Mouse (Mus musculus): ENCODE measurements around the gene Dhx8.

The Dhx8 gene

DNA sequence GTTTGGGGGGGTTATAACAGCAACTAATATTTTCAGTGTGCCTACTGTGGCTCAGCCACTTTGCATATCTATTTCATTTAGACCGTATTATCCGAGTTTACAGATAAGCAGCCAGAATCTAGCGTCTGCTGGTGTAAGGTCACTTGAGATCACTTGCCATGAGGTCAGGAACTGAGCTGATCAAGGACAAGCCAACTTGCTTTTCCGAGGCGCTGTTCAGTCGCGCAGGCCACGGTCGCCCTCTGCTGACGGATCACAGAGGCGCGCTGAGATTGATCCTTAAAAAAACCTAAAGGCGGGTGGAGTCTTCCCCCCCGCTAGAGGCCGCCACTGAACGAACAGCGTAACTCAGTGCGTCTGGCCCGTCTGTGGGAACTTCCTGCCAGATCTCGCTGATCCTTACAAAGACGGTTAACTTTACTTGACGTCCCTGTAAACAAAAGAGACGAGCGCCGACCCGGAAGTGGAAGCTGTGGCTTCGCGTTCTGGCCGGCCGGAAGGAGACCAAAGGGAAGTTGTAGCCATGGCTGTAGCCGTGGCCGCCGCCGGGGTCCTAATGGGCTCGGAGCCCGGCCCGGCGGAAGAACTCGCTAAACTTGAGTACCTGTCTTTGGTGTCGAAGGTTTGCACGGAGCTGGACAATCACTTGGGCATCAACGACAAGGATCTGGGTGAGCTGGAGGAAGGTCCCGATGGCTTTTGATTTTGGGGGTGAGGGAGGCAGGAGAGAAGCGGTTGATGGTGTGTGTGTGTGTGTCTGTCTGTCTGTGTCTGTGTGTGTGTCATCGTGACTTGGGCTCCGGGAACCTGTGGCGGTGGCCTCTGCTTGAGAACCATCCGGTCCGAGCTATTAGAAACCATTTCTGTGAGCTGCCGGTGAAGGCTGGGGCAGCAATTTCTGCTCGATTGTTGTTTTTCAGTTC lies at the start of gene Dhx8:
Gene Dhx8 (plus strand): TSS at position 402 of the 923 bp plus-strand sequence.
- peak; percentile 99 for DNase-seq (ENCODE audit: low read depth, low spot score)

DNA sequence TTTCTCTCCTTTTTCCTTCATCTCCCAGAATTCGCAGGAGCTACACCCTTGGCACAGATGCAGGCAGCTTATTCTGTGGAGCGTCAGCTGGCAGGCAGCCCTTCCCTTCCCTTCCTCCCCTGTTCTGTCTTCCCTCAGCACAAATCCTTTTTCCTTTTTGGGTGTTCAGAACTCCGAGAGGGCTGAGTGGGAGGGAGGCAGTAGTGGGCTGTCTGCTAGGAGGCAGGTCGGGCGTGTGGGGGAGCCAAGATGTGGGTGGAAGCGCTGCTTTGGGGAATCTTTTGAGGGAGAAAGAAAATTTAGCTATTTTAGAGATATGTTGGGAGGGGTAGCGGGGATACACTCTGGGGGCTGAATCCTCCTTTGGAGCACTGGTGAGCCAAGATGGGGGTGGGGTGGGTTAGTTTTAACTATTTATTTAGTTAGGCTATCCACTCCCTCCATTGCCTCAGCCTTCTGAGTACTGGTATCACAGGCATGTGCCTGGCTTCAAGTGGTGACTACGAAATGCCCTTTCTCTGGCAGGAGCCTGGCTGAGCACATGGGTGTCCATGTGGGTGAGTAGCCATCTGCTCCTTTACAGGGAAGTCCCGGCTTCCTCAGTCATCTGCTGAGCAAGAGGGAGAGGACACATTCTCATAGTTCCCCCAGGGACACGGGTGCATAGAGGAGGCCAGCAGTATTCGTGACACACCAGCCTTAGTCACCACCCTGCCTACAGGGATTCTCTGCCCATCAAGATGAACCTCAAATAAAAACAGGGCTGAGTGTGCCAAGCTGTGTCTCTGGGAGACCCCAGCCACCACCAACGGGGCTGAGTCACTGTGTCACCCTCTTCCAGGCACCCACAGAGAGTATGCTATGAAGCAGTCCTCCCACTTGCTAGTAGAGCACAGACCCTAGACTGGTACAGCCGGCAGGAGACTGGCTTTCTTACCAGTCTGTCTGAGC lies 45.1 kb upstream of the Dhx8 start:
- DNase-seq (ENCODE audit: low read depth, low spot score), result no peak

DNA sequence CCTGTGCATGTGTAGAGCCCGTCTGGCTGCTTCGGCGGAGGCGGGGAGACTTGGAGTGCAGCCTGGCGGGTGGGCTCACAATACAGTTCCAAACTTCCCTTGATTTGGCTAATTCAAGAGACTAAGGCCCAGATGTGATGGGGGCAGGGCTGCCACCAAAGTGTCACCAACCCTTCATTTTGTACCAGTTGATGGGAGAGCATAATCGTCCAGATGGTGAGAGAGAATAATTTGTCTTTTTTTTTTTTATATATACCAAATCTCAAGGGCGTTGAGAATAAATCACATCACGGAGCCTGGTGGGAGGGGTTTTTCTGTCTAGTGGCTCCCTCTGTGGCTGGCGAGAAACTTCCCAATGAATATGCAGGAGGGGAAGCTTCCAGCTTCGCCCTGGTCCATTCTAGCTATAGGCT lies 43.0 kb upstream of the Dhx8 start:
- no peak for DNase-seq (ENCODE audit: low read depth, low spot score)

DNA sequence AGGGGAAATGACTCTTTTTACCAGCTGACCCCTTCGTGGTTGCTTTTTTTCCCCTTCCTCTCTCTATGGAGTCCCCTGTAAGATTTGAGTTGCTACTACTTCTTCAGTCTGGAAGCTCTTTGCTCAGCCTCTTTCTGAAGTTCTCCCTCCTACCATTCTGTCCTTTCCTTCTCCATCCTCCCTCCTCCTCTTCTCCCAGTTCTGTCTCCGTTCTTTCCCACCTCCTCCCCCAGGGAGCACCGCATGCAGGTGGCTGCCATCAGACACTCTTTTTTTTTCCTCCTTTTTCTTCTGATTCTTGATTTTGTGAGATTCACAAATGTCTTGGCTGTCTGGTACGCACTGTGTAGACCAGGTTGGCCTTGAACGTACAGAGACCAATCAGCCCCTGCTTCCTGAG lies 42.4 kb upstream of the Dhx8 start:
- no peak for DNase-seq (ENCODE audit: low read depth, low spot score)

DNA sequence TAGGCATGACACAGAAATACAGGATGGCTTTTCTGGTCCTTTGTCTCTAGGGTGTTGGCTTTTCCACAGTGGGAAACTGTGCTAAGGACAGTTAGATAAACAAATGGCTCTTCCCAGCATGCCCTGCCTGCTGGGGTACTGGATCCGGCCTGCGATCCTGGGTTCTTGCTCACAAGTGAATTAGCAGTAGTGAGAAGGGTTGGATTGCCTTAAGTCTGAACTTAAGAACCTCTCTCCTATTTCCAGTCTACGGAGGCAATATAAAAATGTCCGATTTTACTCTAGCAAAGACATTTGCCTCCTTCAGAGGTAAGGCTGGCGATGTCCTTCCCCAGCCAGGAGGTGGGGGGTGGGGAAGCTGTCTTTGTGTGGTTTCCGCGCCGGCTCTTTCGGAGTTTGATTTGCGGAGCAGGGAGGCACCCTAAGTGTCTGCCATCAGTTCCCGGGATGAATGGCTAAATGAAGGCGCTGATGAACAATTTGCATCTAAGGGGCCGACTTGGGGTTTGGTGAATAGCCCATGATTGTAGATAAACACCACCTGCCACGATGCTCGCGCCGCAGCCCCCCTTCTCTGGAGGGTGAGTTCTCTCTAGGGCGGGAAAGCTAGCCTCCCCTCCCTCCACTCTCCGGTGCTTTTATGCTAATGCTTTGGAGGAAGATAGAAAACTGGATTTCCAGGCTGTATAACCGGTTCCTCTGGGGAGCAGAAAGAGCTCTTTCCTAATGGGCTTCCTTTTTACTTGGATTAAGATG lies 36.6 kb upstream of the Dhx8 start:
- DNase-seq (ENCODE audit: low read depth, low spot score), result peak; percentile 49

DNA sequence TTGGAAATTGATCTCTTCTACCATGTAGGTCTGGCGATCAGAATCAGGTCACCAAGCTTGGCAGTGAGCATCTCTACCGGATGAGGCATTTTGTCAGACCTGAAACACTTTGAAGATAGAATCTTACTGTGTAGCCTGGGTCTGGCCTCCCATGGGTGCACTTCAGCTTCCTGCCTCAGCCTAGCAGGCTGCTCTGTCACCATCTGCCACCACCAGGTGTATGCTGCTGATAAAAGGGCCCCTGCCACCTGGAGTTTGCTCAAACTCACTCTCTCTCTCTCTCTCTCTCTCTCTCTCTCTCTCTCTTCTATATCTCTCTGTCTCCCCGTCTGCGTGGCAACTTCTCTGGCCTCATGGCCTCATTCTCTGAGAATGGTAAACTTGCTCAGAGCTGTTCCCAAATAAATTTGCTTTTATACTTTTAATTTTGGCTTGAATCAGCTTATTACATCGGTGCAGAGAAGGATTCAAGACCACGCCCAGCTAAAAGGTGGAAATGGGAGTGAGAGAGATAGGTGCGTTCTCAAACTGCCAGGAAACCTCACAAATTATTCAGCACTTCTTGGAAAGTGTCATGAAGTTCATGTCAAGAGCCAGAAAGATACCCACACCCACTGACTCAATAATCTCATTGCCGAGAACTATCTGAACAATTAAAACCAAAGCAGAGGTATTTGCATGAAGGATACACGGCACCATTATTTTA lies 35.4 kb upstream of the Dhx8 start:
- no peak for DNase-seq (ENCODE audit: low read depth, low spot score)

DNA sequence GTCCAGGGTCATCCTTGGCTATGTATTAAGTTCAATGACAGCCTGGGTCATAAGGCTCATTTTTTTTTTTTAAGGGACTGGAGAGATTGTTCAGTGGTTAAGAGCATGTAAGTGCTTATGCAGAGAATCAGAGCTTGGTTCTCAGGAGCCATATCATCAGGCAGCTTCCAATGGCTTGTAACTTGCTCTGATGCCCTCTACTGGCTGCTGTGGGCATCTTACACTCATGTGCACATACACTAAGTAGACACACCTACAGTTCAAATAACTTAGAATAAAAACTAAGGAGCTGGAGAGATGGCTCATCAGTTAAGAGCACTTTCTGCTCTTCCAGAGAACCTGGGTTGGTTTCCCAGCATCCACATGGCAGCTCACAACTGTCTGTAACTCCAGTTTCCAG lies 34.6 kb upstream of the Dhx8 start:
- DNase-seq (ENCODE audit: low read depth, low spot score), result no peak

DNA sequence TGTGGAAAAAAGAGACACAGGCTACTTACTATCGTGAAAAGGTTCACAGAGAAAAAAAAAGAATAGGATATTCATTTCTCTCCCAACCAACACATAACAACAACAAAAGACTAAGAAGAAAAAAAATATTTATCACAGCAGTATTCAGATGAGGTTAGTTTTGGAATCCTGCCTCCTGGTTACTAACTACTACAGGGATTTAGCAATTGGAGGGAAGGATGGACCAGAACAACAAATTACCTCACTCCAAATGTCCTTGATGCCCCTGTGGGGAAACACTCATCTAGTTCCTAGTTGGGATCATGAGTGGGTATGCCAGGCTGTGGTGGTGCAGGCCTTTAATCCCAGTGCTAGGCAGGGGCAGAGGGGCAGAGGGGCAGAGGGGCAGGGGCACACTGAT lies 33.2 kb upstream of the Dhx8 start:
- no peak for DNase-seq (ENCODE audit: low read depth, low spot score)

DNA sequence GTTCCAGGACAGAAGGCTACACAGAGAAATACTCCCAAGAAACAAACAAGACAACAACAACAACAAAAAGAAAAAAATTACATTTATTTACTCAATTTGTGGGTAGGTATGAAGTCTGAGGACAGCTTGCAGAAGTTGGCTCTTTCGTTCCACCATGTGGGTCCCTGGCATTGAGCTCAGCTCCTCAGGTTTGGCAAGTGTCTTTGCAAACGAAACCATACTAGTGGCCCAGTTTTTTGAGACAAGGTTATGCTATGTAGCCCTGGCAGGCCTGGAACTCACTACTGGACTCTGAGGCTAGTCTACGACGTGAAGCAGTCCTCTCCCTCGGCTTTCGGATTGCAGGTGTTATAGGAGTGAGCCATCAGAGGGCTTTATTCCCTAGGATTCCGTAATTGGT lies 32.7 kb upstream of the Dhx8 start:
- DNase-seq (ENCODE audit: low read depth, low spot score), result no peak

DNA sequence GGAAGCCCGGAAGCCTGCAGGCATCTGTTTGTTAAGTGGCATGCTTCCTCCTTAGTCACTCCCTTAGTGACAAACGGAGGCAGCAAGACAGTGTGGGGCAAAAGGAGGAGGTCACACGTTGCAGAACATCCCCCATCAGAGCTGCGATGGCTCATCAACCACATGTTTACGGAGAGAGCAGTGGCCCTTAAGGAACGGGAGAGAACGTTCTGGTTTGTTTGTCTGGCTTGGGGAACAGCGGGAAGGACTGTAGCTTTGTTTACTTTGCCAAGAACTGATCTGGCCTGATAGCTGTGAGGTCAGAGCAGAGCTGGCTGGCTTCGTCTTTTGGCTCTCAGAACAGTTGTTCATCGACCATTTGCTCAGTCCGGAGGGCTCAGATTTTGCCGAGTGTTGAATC lies 32.3 kb upstream of the Dhx8 start:
- no peak for DNase-seq (ENCODE audit: low read depth, low spot score)

DNA sequence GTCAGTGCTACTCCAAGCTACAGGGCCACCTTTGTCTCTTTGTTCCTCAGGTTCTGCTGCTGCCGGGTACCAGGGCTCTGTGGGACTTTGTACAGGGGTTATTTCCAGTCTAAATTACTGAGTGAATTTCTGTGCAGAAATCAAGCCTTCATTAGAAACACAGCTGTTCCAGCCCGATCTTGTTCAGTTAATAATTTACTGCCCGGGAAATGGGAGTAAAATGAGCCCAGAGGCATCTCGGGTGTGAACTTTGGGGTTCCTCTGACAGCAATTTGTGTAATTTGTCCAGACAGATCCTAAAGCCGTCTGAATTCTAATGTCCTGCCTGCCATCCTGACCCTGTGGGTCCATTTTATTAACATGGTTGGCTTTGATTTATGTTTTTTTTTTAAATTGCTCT lies 28.6 kb upstream of the Dhx8 start:
- DNase-seq (ENCODE audit: low read depth, low spot score), result no peak

DNA sequence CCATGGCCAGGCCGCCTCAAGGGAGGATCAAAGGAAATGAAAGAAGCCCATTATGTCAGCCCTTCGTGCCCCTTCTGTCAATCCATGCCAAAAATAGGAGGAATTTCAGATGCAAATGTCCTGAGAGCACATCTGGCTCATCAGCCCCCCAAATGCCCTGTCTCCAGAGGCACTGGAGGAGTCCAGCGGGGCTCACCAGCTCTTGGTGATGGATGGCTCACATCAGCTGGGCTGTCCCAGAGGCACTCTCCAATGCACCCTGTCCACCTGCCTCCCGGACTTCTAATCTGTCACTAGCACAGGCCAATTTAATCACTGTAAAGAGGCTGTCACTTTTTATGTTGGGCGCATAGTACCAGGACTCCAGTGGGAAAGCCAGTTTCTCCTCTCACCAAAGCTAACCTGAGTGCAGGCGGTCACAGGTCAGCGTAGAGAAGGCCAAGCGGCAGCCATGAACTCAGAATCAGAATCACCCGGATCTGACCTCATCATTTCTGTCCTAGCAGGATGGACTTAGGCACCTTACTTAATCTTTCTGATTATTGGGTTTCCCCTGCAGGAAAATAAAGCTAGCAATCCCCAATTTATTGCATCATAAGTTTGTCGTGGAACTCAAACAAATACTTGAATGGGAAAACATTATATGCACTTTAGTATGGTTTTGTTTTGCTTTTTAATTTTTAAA lies 25.8 kb upstream of the Dhx8 start:
- DNase-seq (ENCODE audit: low read depth, low spot score), result peak; percentile 51

DNA sequence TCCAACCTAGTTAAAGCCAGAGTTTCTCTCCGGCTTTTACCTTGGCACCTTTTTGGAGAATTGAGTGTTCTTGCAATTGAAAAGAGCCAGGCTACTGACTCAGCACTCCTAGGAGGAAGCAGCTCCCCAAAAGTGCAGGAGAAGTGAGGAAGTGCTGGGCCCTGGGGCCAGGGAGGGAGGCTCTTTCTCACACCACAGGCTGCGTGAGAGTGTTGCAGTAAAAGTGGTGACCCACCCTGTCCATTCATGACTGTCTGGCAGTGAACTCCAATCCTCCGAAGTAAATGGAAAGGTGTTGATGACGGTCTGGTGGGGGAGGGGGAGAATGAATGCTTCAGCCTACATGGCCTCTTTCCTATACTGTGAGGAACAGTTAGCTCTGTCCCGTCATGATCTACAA lies 24.2 kb upstream of the Dhx8 start:
- no peak for DNase-seq (ENCODE audit: low read depth, low spot score)

DNA sequence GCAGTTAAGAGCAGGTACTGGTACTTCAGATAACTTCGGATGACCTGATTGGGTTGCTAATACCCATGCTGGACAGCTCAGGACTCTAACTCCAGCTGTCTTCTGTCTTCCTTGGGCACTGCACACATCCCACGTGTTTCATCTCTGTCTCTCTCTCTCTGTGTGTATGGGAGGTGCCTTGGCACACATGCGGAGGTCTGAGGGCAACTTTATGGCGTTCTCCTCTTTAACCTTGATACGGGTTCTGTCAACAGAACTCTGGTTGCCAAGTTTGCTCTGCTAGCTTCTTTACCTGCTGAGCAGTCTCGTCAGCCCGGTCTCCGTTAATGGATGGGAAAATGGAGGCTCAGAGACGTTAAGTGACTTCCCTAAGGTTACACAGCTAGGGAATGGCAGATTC lies 19.9 kb upstream of the Dhx8 start:
- DNase-seq (ENCODE audit: low read depth, low spot score), result no peak

DNA sequence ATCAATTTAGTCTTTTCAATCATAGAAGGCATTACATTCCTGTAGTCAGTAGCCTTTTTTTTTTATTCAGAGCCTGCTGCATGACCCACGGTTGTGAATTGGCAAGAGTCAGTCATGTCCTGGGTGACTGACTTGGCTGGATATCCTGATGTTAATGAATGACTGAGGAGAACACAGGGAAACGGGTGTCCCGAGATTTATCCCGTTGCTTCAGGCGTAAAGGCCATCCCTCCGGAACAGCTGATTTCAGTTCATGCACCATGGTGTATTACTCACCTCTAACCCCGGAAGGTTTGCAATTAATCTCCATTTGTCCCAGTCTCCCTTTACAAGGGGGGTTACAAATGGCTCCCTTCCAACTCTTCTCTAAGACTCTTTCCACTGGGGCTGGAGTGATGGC lies 18.7 kb upstream of the Dhx8 start:
- DNase-seq (ENCODE audit: low read depth, low spot score), result no peak

DNA sequence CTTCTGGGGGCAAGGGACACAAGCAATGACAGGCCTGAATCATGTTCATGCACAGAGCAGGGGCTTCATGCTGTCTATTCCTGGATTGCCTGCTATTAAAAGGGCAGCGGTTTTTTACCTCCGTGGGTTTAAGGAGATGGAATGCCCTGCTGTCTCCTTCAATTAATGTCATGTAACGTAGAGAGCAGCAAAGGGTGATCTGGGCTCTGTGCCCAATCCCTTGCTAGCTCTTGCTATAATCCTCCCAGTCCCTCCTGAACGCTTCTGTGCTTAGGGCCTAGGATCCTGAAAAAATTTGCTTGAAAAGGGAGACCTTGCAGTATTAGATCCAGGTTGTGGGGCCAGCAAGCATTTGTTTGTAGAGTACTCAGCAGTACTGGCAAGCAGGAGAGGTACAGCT lies 14.4 kb upstream of the Dhx8 start:
- DNase-seq (ENCODE audit: low read depth, low spot score), result no peak

DNA sequence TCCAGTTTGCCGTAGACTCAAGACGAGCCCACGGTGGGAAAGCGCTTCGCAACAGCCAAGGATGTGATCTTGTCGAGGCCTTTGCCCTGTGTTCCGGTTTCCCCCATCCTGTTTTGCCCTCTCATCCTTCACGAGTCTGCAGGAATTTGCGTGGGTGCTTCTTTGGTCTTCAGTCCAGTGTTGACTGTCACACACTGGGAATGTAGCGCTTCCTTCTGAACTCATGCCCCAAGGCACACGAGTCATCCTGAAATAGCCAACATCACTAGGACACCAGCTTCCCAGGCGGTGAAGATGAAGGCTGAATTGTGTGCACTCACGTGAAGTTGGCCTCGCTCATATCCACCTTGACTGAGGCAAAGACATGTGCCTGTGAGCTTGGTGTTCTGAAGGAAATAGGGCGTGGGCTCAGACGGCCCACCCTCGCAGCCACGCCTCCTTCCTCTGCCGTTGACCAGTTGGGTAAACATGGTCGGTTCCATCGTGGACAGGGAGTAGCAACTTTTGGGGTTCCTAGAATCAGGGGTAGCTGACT lies 12.7 kb upstream of the Dhx8 start:
- DNase-seq (ENCODE audit: low read depth, low spot score), result no peak

DNA sequence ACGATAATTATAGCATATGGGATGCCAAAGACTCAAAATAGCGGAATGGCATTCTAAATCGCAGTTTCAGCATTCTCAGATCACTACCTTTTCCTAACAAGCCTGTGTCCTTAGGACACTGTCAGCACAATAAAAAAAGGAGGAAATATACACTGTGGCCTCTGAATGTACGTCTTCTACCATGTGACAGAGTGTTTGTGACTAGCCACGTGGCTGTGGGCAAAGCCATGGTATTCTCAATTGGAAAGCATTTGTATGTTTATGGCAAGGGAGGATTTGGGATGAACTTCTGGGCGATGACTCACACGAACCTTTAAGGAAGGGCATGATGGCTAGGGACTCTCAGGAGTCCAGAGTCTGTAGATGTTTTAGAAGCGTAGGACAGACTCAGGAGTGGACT lies 7.7 kb upstream of the Dhx8 start:
- no peak for DNase-seq (ENCODE audit: low read depth, low spot score)

DNA sequence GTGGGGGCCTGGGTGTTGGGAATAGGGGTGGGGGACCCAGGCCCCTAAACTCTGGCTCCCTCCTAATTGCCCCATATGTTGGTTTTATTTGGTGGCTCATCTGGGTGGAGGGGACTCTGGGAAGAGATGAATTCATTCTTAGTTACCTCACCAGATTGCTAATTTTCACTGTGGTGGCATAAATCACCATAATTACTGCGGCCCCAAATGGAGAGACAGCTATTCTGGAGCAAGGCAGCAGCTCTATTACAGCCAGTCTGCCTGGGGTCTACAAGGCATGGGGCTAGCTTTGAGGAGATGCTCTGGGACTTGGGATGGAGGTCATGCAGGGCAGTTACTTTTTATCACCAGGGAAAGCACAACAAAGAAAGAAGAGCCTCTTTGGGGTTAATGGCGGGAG lies 6.0 kb upstream of the Dhx8 start:
- DNase-seq (ENCODE audit: low read depth, low spot score), result no peak

DNA sequence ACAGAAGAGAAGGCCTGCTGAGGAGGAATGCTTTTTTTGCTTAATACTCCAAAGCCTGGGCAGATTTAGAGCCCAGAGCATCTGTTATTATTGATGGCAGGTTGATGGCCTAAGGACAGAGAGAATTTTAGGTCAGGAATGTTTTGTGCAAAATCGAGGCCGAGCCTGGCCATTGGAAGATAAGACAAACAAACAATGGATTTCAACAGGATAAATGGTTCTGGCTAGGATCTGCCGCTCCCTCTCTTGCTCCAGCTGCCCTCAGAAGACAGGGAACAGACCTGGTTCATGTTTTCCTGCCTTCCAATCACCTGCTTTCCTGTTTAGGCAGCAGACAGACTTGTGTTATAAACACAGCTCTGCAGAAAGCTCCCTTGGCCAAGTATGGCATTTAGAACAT lies 3.4 kb upstream of the Dhx8 start:
- DNase-seq (ENCODE audit: low read depth, low spot score), result no peak
